Mouse (Mus musculus) kidney, postnatal 14 days (tissue): ENCODE data around the gene Prkcg.
A peak's percentile ranks its signal among the peaks of the same experiment; 100 is the strongest.

Source experiments
- DNase-seq: peaks from one replicate; pipeline ENCODE4 v3.0.0; 2022; ENCODE audit warnings: mixed read lengths

Prkcg gene

GRCm38 (mm10) chr7:3367569-3367968 is 78.6 kb downstream of the Prkcg start:
- DNase-seq: no peak

GRCm38 (mm10) chr7:3368311-3368710 is 79.3 kb downstream of the Prkcg start:
- DNase-seq: no peak

- DNase-seq: no peak
These were observed 80.2 kb downstream of the Prkcg start for GRCm38 (mm10) chr7:3369189-3369588.

- peak; percentile 39 for DNase-seq
These were observed 81.4 kb downstream of the Prkcg start for GRCm38 (mm10) chr7:3370407-3370806.

- DNase-seq: no peak
These were observed 83.4 kb downstream of the Prkcg start for GRCm38 (mm10) chr7:3372376-3372775.

- DNase-seq: no peak
These were observed 84.8 kb downstream of the Prkcg start for GRCm38 (mm10) chr7:3373754-3374153.

- peak; percentile 50 for DNase-seq
These were observed 87.9 kb downstream of the Prkcg start for GRCm38 (mm10) chr7:3376831-3377230.
